Mouse (Mus musculus) forebrain, embryonic 12.5 days (tissue): ENCODE results near the gene Atxn7l3. TPM values are rescaled to one million over a fixed set of nuclear protein-coding genes. Genes with fewer than 3 reads are reported as not detected.
A peak's percentile ranks its signal among the peaks of the same experiment; 100 is the strongest.

Experiments
- ATAC-seq: fragments of 200-750 bp; cut with Nextera tagmentation; 2 replicates; pipeline ENCODE4 v1.8.0; 2017; ENCODE audit warnings: moderate TSS enrichment; ENCODE audit not compliant: low FRiP score
- H3K27ac ChIP-seq: fragments of 300-500 bp; sonication (generic); 2 replicates; pipeline ENCODE4 v1.5.1; 2016; ENCODE audit warnings: mild to moderate bottlenecking
- H3K27me3 ChIP-seq: fragments of 300-500 bp; sonication (generic); 2 replicates; pipeline ENCODE4 v1.6.1; 2016; ENCODE audit warnings: mild to moderate bottlenecking
- H3K36me3 ChIP-seq: fragments of 300-500 bp; sonication (generic); replicated peaks from 2 replicates; pipeline ENCODE4 v1.6.1; 2016; ENCODE audit warnings: mild to moderate bottlenecking
- H3K4me1 ChIP-seq: fragments of 300-500 bp; sonication (generic); 2 replicates; pipeline ENCODE4 v1.6.1; 2016
- H3K4me2 ChIP-seq: fragments of 300-500 bp; sonication (generic); 2 replicates; pipeline ENCODE4 v1.6.1; 2016; ENCODE audit warnings: mild to moderate bottlenecking, moderate library complexity
- H3K4me3 ChIP-seq: fragments of 300-500 bp; sonication (generic); replicated peaks from 2 replicates; pipeline ENCODE4 v1.5.1; 2016; ENCODE audit warnings: mild to moderate bottlenecking
- H3K9ac ChIP-seq: fragments of 300-500 bp; sonication (generic); 2 replicates; pipeline ENCODE4 v1.6.1; 2016; ENCODE audit warnings: mild to moderate bottlenecking
- H3K9me3 ChIP-seq: fragments of 300-500 bp; sonication (generic); 2 replicates; pipeline ENCODE4 v1.6.1; 2016
- WGBS: fragments of 180-500 bp; shearing (Covaris S2); methylation state at CpG from one replicate; pipeline ENCODE4 v1.1.7; 2016; 5-methylcytosine and 5-hydroxymethylcytosine counted together
- polyA plus RNA-seq: library from polyadenylated mRNA; unstranded; fragments of >200 nt; fragmentation: Nextera tagmentation; extraction: Ambion mirVana; gene quantifications from 2 replicates; pipeline ENCODE4 v1.2.1, GENCODE M21; 2016

Atxn7l3 gene
- polyA plus RNA-seq, 1 experiment from 2014 or later, result 22.4 TPM

DNA sequence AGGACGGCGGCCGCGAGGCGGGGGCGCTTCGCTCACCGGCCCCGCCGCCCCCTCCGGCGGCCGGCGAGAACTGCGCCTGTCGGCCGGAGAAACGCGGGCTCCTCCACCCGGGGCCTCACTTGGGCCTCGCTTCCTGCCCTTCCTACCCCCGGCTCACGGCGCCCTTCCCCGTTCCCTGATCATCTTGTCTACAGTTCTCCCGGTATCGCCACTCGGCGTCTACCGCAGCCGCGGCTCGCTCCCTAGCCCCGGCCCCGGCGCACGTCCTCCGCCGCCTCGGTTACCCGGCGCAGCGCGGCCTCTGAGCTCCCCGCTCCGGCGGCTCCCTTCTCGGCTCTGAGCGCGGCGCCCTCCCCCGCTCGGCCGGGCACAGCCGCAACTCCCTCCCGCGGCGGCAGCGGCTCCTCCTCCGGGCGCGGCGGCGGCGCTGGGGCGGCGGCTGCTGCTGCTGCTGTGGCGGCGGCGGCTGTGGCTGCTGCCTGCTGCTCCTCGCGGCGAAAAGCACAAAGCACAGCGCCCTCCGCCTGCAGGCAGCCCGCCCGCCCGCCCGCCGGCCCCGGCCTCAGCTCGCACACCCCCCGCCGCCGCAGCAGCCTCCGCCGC, 21.0 kb upstream of the Atxn7l3 start:
- Histone ChIP-seq H3K4me2 (peak overlapping the region; percentile 83), H3K36me3 (peaks cover 33% of the 10 kb centered on the region), H3K27me3 (peaks cover 4% of the 10 kb centered on the region; the same call in 1 of the 2 replicates), H3K4me1 (peaks cover 22% of the 10 kb centered on the region), H3K9ac (peak overlapping the region; percentile 100), H3K9me3 (no peaks in the 10 kb centered on the region), H3K27ac (peak overlapping the region; percentile 98), H3K4me3 (peak overlapping the region; percentile 89)
- ATAC-seq, result peak; percentile 15
- WGBS, result under 1% methylated on average over 63 of the region's 87 CpGs

- H3K4me3 ChIP-seq, result peak overlapping the region; percentile 89
- no peaks in the 10 kb centered on the region for H3K9me3 ChIP-seq
- peaks cover 40% of the 10 kb centered on the region for H3K36me3 ChIP-seq
- peak overlapping the region; percentile 98 for H3K27ac ChIP-seq
- peak overlapping the region; percentile 83 for H3K4me2 ChIP-seq
- under 1% methylated on average over 55 of the region's 80 CpGs for WGBS
- peak overlapping the region; percentile 100 for H3K9ac ChIP-seq
- H3K4me1 ChIP-seq, result peaks cover 27% of the 10 kb centered on the region
- no peaks in the 10 kb centered on the region for H3K27me3 ChIP-seq
- ATAC-seq, result peak; percentile 61
Observed at GRCm38 (mm10) chr11:102316572-102317297, 20.3 kb upstream of the Atxn7l3 start.

DNA sequence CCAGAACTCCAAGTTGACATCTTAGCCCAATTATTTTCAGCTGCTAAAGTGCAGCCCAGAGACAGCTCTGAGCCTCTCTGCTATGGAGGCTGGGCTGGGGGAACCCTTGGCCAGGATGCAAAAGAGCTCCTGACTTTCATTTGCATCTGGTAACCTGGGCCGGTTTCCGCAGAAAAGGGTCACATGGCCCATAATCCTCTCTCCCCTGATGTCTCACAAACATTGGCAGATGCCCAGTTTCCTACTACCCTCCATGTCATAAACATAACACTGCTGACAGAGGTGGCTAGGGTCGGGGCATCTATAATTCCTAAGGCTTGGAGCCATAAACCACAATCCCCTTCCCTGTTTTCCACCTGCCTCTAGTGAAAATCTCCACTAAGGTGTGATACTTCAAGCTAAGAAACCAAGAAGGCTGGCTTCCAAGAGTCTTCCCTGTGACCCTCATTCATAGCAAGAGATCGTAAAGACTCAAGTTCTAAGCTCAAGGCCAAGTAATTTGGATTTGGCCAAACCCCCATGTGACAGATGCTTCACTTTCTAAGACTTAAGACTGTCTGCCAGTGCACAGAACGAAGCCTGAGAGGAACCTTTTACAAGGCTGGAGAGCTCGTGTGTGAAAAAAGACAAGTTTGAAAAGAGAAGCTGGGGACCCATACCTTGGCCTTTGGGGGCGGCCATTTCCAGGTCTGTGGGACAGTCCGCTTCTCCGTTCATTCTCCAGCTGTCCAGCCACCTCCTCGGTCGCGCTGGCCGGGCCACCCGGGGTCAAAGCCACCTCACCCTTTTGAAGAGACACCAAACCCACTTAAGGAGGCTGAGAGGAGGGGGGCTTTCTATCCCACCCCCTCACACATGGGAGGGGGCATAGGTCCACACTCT, 19.5 kb upstream of the Atxn7l3 start:
- peak overlapping the region; percentile 98 for H3K27ac ChIP-seq
- H3K4me3 ChIP-seq, result peak overlapping the region; percentile 89
- H3K9ac ChIP-seq, result peak overlapping the region; percentile 100
- ATAC-seq, result no peak
- H3K9me3 ChIP-seq, result no peaks in the 10 kb centered on the region
- WGBS, result 12% methylated on average over 14 of the region's 14 CpGs
- peaks cover 48% of the 10 kb centered on the region for H3K36me3 ChIP-seq
- H3K4me2 ChIP-seq, result peak overlapping the region; percentile 83
- no peaks in the 10 kb centered on the region for H3K27me3 ChIP-seq
- peaks cover 28% of the 10 kb centered on the region for H3K4me1 ChIP-seq

- peaks cover 37% of the 10 kb centered on the region for H3K4me1 ChIP-seq
Observed at GRCm38 (mm10) chr11:102314321-102314720, 17.9 kb upstream of the Atxn7l3 start.

DNA sequence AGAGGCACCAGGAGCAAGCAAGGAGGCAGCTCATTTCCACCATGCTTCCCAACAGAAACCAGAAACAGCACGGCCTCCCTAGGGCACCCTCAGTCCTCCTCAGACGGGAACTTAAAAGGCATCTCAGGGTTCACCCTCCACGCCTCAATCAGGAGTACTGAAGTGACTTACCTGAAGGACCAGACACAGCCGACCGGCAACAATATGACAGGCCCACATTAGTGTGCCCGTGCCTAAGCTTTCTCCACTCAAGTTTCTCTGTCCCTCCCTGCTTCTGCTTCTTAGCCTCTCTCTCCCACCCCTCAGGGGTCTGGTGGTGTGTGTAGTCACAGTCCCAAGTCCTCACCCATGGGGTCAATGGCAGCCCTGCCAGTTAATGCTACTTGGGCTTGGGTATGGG, 16.2 kb upstream of the Atxn7l3 start:
- Histone ChIP-seq H3K4me2 (no peak overlapping the region), H3K9me3 (no peaks in the 10 kb centered on the region), H3K27ac (no peak overlapping the region), H3K9ac (no peak overlapping the region), H3K36me3 (peaks cover 73% of the 10 kb centered on the region), H3K27me3 (no peaks in the 10 kb centered on the region), H3K4me3 (no peak overlapping the region), H3K4me1 (peaks cover 46% of the 10 kb centered on the region)
- no peak for ATAC-seq
- 80% methylated on average over 6 of the region's 6 CpGs for WGBS

More at GRCm38 (mm10) chr11:102314321-102314720, 17.9 kb upstream of the Atxn7l3 start:
- no peak for ATAC-seq
- Histone ChIP-seq H3K9me3 (no peaks in the 10 kb centered on the region), H3K9ac (no peak overlapping the region), H3K27ac (no peak overlapping the region), H3K27me3 (no peaks in the 10 kb centered on the region), H3K36me3 (peaks cover 64% of the 10 kb centered on the region), H3K4me2 (no peak overlapping the region), H3K4me3 (no peak overlapping the region)
- 89% methylated on average over 12 of the region's 12 CpGs for WGBS

DNA sequence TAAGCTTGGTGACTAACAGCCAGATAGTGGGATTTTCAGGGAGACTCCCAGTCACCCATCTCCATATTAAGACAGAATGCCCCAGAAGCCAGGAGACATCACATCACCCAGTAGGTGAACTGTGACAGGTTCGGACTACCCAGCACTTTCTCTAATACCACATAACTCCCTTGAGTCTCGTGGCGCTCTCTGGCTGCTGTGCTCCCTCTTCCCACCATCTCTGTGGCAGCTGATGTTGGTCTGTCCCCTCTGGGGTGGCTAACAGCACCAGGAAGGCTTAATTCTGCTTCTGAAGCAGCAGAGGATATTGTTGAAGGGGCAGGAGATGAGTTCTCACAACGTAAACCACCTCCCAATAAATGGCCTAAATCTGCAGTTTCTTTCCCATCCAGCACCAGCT, 15.5 kb upstream of the Atxn7l3 start:
- H3K9me3 ChIP-seq, result no peaks in the 10 kb centered on the region
- H3K4me1 ChIP-seq, result peaks cover 46% of the 10 kb centered on the region
- ATAC-seq, result no peak
- H3K4me2 ChIP-seq, result no peak overlapping the region
- H3K36me3 ChIP-seq, result peaks cover 79% of the 10 kb centered on the region
- WGBS, result 92% methylated on average over 4 of the region's 4 CpGs
- H3K27ac ChIP-seq, result 0 out of 2 replicates have a peak overlapping the region, but pooled peaks have one; percentile 13
- H3K9ac ChIP-seq, result no peak overlapping the region
- no peaks in the 10 kb centered on the region for H3K27me3 ChIP-seq
- no peak overlapping the region for H3K4me3 ChIP-seq

DNA sequence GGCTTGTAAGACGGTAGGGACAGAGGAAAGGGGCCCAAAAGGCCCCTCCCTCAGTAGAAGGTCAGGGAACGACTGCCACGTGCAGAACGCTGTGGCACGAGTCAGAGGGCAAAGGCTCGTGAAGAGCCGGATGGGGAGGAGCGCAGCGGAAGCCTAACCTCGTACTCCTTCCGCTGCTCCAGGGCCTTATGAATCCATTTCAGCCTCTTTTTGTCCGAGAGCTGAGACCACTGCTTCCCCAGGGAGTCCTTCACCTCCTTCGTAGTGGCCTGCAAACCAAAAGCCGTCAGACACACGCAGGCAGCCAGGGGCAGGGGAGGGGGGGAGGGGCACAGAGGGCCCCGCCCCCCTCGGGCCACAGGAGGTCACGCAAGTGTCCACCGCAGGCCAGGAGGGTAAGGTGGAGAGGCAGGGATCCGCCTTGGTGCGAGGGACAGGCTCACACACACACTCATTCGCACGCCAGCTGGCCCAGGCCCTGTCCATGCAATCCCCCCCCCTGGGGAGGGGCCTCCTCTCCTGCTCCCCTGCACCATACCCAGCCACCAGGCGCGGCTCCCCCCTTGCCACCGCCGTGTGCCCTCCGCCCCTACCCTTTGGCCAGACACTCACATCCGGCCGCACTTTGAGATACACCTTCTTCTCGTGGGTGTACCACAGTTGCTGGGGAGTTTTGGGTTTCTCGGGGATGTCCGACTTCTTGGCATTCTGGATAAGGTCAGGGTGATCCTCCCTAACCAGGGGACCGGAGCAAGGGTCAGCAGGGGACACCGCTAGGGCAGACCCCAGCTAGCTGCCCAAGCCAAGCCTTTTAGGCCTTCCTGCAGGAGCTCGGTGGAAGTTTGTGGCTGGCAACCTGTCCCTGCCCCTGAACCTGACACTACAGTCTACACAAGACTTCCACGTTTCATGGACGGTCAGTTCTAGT, 14.6 kb upstream of the Atxn7l3 start:
- no peak overlapping the region for H3K27ac ChIP-seq

DNA sequence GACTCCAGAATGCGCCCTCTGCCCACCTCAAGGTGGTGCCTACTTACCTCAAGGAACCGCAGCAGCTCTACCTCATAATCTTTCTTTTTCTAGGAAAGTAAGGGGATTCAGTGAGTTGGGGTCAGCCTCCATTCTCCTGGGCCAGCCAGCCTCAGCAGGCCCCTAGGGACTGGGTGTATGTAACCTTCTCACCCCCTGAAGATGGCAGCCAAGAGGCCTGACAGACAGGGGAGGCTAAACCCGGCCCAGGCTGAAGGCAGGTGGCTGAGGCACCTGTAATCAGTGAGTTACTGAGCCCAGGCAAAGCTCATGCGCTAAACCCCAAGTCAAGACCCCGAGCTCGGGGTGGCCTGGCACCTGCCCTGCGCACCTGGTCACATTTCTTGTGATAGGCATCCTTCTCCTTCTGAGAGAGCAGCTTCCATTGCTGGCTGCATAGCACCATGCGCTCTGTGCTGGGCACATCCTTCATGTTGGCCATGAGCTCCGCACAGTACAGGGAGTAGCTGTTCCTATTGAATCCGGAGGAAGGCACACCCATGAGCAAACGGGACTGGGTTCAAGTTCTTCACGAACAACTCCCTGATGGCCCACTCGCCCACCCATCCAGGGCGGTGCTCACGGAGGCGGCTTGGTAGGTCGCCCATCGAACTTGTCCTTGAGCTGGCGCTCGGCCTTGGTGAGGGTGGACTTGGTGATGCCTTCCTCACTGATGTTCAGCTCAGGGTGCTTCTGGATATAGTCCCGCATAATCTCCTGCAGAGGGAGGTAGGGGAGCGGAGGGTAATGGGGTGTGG, 13.6 kb upstream of the Atxn7l3 start:
- ATAC-seq, result no peak
- peak overlapping the region; percentile 60 for H3K4me2 ChIP-seq
- peak overlapping the region; percentile 36 for H3K9ac ChIP-seq
- H3K27me3 ChIP-seq, result no peaks in the 10 kb centered on the region
- H3K9me3 ChIP-seq, result no peaks in the 10 kb centered on the region
- H3K36me3 ChIP-seq, result peaks cover 91% of the 10 kb centered on the region
- peak overlapping the region; percentile 50; the same call in 1 of the 2 replicates for H3K27ac ChIP-seq
- H3K4me3 ChIP-seq, result peak overlapping the region; percentile 40
- WGBS, result 89% methylated on average over 22 of the region's 22 CpGs
- H3K4me1 ChIP-seq, result peaks cover 33% of the 10 kb centered on the region

More for the DNA sequence above, 14.6 kb upstream of the Atxn7l3 start:
- H3K4me2 ChIP-seq, result no peak overlapping the region
- H3K27me3 ChIP-seq, result no peaks in the 10 kb centered on the region
- no peaks in the 10 kb centered on the region for H3K9me3 ChIP-seq
- 42% methylated on average over 38 of the region's 38 CpGs for WGBS
- H3K4me3 ChIP-seq, result no peak overlapping the region
- ATAC-seq, result no peak
- H3K9ac ChIP-seq, result no peak overlapping the region
- H3K4me1 ChIP-seq, result peaks cover 42% of the 10 kb centered on the region
- H3K36me3 ChIP-seq, result peaks cover 88% of the 10 kb centered on the region

- H3K36me3 ChIP-seq, result peaks cover 81% of the 10 kb centered on the region
- peaks cover 33% of the 10 kb centered on the region for H3K4me1 ChIP-seq
- H3K4me3 ChIP-seq, result peak overlapping the region; percentile 40
- peak overlapping the region; percentile 60 for H3K4me2 ChIP-seq
- peak; percentile 92 for ATAC-seq
- peak overlapping the region; percentile 36 for H3K9ac ChIP-seq
- H3K9me3 ChIP-seq, result no peaks in the 10 kb centered on the region
- H3K27ac ChIP-seq, result peak overlapping the region; percentile 50; the same call in 1 of the 2 replicates
- H3K27me3 ChIP-seq, result no peaks in the 10 kb centered on the region
- under 1% methylated on average over 27 of the region's 27 CpGs for WGBS
Observed at GRCm38 (mm10) chr11:102308979-102309378, 12.5 kb upstream of the Atxn7l3 start.

DNA sequence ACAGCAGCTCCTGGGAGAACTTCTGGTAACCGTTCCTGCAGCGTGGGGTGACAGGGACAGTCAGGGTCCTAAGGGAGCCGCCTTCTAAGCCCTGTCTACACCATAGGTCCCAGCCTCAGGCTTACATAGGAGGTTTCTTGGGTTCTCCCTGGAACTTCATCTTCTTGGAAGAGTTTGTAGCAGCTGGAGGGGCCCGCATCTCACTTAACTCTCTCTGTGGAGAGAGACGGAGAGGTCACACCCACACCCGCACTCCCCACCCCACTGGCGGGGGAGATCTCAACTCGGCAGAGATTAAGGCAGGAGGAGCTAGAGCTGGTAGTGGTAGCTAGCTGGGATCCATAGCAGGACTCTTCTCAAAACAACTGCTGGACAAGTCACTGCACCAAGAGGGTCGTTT, 11.7 kb upstream of the Atxn7l3 start:
- no peak overlapping the region for H3K27ac ChIP-seq
- no peak overlapping the region for H3K9ac ChIP-seq
- no peaks in the 10 kb centered on the region for H3K27me3 ChIP-seq
- no peaks in the 10 kb centered on the region for H3K9me3 ChIP-seq
- no peak overlapping the region for H3K4me3 ChIP-seq
- no peak for ATAC-seq
- peaks cover 33% of the 10 kb centered on the region for H3K4me1 ChIP-seq
- 83% methylated on average over 9 of the region's 9 CpGs for WGBS
- peaks cover 72% of the 10 kb centered on the region for H3K36me3 ChIP-seq
- no peak overlapping the region for H3K4me2 ChIP-seq

DNA sequence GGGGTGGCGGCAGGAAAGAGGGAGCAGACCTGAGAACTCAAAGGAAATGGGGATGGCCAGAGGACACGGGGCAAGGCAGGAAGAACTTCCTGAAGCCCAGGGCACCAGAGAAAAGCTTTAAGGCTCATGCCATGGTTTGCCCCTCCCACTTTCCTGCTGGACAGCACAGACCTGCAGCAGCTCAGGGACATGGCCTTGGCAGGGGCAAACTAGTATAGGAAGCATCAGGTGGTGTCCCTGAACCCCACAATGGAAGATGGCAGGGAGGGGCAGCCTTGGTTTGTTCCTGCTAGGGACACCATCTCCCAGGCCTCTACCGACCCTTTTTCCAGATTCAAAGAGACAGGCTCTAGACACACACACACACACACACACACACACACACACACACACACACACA, 8.9 kb upstream of the Atxn7l3 start:
- H3K27ac ChIP-seq, result no peak overlapping the region

More for the DNA sequence above, 8.9 kb upstream of the Atxn7l3 start:
- H3K9ac ChIP-seq, result no peak overlapping the region
- WGBS, result 68% methylated on average over 3 of the region's 3 CpGs
- peaks cover 19% of the 10 kb centered on the region for H3K4me1 ChIP-seq
- no peak overlapping the region for H3K4me2 ChIP-seq
- no peaks in the 10 kb centered on the region for H3K27me3 ChIP-seq
- ATAC-seq, result no peak
- H3K9me3 ChIP-seq, result no peaks in the 10 kb centered on the region
- H3K36me3 ChIP-seq, result peaks cover 45% of the 10 kb centered on the region
- H3K4me3 ChIP-seq, result no peak overlapping the region
